ENCODE assay signal across 13 mouse cellular contexts in the genomic region with DNA sequence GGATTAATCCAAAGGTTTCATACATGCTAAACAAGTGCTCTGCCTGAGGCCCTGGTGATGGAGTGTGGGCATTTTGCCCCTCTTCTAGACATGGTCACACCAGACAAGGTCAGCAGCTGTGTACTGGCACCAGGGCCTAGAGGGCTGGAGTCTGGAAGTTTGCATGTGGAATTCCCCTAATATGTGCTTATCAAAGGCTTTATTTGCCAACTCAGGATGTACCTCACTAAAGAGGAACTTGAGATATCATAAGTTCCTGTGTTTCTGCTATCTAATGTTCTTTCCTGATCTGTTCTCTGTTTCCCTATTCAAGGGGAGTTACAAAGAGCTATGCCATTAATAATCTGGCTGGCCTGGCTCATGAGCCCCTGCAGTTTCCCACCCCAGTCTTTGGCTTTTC. TPM values are rescaled to one million over a fixed set of nuclear protein-coding genes. Genes with fewer than 3 reads are reported as not detected.
"Had no signal": no experiment of that assay in that cellular context is flagged by ENCODE, and none has a peak within 500 bp of the region (broad histone marks: within the 10 kb centered on the region; RNA-seq: fewer than 3 reads in every experiment).

No protein-coding gene starts in this region.

RNA-seq across cellular contexts. Expression of a gene that starts 5.9 kb away (rescaled TPM):
- total RNA-seq: layer of hippocampus, adult 18-20 months; left cerebral cortex, postnatal 4 days; midbrain, postnatal 0 days had no signal
- polyA plus RNA-seq: limb, embryonic 12.5 days; limb, embryonic 15.5 days; lung, embryonic 14.5 days; macrophage; midbrain, embryonic 11.5 days; midbrain, embryonic 14.5 days; midbrain, postnatal 0 days; neural tube, embryonic 11.5 days; neural tube, embryonic 14.5 days; spleen, adult 2 months; thymus, adult 2 months had no signal
